Mouse (Mus musculus): ENCODE measurements around the gene Usp31.
A peak's percentile ranks its signal among the peaks of the same experiment; 100 is the strongest.

The Usp31 gene

DNA sequence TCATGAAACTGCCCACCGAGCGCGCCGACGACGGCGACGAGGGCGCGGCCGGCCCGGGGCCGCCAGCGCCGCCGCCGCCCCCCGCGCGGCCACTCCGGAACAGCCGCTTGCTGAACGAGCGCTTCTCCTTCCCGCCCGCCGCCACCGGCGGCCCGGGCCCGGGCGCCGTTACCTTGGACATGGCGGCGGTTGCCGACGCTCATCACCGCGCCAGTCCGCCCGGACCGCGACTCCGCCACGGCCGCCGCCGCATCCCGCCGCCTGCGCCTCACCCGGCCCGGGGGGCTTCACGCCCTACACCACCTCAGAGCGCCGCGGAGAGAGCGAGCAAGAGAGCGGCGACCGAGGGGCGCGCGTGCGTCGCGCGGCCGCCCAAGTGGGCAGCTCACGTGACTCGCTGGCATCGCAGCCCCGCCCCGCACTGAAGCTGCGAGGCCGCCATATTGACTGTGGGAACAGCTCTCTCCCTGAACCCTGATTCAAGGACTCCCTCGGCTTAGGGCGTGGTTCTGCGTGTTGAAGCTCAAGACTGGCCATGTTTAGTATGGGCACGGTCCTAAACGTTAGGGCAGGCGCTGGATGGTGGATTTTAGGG, at the start of gene Usp31:
TSS of gene Usp31 (minus strand) at position 181 of the 595 bp plus-strand sequence.
- DNase-seq: peak; percentile 95

DNA sequence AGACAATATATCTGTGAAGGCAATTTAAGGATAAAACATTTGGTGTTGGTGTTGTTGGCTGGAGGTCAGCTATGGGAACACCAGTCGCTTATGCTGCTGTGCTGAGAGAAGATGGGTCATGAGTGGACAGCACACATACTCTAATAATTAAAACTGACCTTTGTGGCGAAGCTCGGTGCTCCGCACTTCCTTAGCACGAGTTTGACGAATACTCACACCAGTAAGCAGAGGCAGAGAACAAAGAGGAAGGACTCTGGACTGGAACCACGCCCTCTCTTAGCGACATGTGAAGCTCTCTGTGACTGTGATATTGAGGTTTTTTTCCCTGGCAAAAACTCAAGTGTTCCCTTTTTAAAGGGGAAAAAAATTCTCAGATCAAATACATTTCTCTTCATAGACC, 47.7 kb upstream of the Usp31 start:
- no peak for DNase-seq

DNA sequence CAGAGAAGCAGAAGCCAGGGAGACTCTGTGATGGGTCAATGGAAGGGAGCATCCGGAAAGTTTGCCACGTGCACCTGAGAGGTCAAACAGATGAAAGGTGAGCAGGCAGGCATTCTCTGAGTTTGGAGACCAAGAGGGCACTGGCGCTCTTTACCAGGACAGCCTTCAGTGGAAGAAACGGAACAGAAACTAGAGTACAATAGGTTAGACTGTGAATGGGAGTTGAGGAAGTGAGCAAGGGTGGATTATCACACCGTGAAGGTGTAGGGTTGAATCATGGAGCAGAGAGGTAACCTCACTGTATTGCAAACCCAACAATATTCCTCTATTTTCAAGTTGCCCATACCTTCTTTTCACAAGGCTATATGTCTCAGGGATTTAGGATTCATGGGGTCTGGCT, 43.2 kb upstream of the Usp31 start:
- DNase-seq: no peak

DNA sequence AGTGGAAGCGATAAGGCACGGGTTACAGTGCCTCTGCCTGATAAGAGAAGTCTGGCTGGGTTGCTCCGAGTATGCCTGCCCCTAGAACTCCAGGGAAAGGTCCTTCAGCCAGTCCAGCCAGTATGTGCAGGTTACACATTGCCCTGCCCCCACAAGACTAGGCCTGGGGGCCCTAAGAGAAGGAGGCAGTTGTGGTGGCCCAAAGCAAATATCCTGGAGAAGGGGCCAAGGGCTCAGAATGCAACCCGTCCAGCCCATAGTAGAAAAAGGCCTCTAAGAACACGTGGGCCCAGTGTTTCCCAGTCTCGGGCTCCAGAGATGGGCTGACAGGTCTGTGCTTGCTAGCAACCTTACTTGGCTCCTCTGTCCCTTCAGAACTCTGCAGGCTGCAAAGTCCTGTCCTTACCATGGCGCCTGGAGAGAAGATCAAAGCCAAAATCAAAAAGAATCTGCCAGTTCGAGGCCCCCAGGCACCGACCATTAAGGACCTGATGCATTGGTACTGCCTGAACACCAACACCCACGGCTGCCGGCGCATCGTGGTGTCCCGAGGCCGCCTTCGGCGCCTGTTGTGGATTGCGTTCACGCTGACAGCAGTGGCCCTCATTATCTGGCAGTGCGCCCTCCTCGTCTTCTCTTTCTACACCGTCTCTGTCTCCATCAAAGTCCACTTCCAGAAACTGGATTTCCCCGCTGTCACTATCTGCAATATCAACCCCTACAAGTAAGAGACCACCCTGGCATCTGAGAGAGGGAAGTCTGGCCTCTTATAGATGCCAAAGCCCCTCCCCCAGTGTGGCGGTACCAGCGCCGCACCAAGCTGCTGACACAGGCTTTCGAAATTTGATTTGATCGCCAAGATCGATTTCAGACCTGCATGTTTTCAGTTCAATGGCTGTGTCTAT, 30.7 kb upstream of the Usp31 start:
- DNase-seq: no peak

DNA sequence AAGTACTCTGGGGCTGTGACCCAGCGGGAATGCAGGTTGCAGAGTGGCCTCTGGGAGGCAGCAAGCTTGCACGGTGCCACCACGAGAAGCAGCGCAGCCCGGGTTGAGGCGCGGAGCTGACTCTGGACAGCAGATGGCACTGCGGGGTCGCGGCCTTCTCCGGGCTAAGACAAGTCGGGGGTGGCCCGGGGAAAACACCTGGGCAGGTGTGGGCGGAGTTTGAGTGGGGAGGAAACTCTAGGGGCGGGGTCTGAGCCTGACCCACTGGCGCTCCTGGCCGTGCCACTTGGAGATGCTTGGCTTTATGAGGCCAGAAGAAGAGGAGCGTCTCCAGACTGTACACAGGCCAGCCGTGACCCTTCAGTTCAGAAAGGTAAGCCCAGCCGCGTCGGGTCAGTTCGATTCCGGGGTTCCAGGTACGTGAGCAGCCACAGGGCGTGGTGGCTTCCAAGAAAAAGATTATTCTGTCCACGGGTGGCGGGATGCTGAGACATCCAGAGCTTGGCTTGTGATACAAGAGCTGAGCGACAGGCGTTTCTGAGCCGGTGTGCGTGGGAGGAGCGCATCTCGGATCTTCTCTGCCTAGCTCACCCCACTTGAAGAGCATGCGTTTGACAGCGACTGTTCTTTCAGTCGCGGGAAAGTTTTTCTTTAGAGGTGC, 27.2 kb upstream of the Usp31 start, which contains the start of gene Scnn1g:
TSS of gene Scnn1g (plus strand) at position 309 of the 661 bp plus-strand sequence.
- DNase-seq: peak; percentile 80

DNA sequence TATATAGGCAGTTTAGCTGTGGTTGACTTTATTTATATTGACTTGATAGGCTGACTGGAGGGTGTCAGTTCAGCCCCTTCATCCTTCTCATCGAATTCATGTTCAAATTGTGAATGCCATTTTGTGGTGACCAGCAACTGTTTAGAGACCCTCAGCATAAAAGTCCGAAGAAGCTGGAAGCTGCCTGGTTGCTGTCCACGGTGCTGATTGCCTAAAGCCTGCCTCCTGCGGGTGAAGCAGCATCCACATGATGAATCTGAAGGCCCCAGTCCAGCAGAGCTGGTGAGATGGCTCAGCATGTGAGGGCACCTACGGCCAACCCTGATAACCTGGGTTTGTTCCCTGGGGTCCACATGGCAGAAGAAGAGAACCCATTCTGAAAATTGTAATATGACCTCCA, 23.2 kb upstream of the Usp31 start:
- DNase-seq: peak; percentile 31

DNA sequence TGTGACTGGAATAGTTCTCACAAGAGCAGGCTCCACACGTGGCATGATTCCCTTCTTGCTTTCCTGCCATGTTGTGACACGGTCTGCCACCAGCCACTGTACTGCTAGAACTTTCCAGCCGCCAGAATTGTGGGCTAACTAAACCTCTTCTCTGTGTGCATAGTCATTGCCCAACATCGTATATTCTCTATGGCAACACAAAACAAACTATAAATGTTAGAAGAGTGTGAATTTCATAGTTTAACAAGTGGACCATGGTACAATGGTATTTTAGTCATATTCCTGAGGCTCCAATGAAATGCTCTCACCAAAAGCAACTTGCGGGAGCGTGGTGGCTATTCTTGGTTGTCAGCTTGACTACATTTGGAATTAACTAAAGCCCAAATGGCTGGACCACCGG, 10.0 kb upstream of the Usp31 start:
- DNase-seq: no peak

DNA sequence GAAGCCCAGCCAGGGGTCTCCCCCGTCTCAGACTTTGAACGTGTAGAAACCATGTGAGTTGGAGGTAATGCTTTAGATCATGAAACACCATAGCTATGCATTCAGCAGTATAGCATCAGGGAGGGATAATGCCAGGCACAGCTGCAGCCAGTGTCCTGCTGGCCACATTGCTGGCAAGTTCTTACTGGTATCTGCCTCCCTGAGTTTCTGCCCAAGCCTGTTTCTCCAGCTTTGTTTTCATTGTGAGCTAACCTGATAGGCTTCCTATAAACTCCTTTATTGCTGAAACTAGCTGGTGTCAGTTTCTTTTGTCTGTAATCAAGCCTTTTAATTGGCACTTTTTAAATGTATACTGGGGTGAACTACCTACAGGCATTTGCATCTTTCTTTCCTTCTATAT, 4.1 kb upstream of the Usp31 start:
- DNase-seq: no peak

DNA sequence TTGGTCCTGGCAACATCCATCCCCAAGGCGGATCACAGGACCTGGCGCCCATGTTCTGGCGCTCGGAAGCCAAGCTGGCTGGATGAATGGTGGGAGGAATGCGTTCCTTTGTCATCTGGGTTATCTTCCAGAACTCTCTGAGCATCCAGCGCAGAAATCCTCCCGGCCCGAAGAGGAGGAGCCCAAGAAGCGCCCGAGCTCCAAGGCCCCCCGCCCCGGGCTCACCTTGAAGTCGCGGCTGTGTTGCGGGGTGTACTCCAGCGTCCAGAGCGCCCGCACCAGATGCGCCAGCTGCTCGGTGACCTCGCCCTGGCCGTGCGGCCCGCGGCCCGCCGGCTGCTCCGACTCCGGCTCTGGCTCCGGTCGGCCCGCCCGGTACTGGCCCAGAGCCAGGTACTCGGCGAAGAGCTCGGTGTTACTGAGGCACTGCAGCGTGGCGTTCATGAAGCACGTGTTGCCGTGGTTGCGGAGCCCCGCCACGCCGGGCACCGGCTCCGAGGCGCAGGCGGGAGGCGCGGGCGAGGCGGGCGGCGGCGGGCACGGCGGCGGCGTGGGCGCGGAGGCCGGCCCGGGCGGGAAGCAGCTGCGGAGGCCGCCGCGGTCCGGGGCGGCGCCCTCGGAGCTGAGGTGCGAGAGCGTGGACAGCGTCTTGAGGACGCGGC, 511 bp downstream of the Usp31 start:
- DNase-seq: peak; percentile 49

DNA sequence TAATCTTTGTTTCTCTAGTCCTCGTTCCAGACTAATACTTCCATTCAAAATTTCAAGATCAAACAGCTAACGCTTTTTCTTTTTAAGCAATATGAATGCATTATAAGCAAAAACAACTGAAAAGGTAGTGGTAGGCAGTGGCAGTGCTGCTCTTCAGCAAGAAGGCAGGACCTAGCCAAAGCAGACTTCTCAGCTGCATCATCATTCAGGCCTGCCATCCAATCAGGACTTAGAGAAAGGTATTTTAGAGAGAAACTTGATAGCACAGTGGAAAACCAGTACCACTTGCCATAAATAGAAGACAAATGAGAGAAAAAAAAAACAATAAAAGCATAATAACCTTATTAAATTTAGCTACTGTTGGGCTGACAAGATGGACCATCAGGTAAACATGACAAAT, 2.0 kb downstream of the Usp31 start:
- DNase-seq: no peak

DNA sequence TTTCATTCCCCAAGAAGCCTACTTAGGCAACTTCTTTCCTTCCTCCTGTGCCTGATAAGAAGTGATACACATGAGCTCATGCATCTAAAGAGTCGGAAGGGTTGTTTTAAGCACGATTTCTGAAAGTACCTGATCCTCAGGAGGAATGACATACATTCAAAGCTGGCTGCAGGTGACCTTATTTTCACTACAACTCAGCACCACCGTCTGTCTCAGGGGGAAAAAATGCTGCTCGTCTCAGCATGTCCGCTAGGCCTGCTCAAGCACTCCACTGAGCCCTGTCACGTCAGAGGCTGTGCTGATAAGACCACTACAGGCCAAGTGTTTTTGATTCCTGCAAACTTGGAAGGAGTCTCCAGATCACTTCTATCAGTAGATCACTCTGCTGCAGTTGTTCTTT, 5.1 kb downstream of the Usp31 start:
- no peak for DNase-seq

DNA sequence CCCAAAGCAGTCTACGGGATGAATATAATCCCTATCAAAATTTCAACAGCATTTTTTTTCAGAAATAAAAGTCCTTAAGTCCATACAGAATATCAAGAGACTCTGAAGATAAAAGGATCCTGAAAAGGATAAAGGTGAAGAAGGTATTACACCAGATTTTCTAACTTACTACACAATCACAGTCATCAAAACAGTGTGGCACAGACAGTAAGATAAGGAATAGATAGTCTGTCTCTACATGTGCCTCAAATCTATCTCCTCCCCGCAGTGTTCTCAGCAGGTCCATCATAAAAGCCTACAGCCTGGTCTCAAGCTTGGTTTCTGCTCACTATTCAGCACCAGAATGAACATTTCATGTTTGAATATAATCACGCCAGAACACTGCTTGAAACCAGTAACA, 6.6 kb downstream of the Usp31 start:
- no peak for DNase-seq

DNA sequence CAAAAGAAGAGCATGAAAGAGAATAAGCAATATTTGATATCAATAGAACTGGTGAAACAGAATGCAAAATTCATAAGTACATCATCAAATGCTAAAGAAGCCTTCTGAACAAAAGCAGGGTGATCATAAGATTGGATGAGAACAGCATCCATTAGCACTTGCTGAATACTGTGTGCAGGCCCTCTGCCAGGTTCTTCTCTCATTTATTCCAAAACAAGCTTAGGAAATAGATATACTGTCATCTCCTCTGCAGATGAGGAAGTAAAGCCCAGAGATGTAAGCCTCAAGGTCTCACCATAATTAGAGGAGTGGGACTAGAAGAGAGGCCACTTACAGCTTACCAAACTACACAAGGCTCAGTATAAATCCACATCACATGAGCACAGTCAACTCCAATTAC, 7.8 kb downstream of the Usp31 start:
- no peak for DNase-seq

DNA sequence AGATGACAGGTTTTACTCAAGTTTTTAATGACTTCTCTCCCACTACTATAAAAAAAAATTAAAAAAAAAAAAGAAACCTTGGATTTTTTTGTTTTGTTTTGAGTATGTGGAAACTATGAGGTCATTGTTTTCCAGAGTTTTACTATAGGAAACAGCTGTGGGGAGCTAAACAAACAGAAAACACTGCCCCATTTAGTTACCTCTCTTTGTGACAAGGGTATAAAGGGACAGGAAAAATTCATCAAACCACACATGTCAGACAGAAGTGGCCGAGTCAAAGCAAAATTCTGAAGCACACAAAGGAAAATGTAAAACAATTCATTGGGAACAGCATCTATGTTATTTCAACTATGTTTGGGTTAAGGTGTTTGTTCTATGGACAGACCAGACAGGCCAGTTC, 9.5 kb downstream of the Usp31 start:
- DNase-seq: no peak

DNA sequence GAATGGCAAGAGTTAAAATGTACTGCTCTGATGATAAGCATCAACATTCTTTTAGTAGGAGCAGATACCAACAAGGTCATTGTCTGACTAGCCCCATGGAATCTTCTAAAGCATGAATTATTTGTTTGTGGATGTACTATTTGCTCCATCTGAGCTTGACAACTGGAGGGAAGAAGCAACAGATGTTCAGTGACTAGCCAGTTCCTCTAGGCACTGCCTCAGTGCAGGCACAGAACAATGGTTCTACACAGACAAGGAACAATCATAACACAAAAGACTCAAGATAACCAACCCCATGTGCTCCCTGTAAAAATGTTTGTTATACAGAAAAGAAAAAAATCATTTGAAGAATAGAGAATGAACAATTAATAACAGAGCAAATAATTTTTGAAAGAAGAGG, 9.9 kb downstream of the Usp31 start:
- no peak for DNase-seq

DNA sequence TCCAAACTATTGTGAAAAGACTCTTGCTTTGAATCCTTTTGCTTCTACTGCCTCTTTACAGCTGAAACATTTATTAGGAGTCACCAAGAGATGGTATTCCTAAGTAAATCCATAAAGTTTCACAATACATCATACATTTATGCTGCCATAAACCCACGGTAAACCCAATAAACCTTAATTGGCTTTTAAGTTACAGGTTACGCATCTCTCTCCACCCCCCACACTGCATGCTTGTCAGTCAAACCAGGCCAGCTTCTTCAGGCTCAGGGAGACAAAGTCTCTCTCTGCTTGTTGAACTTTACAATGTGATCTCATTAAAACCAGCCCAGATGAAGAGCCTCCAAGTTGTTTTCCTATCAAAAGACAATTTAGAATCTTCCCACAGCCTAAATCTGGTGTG, 15.2 kb downstream of the Usp31 start:
- DNase-seq: no peak

DNA sequence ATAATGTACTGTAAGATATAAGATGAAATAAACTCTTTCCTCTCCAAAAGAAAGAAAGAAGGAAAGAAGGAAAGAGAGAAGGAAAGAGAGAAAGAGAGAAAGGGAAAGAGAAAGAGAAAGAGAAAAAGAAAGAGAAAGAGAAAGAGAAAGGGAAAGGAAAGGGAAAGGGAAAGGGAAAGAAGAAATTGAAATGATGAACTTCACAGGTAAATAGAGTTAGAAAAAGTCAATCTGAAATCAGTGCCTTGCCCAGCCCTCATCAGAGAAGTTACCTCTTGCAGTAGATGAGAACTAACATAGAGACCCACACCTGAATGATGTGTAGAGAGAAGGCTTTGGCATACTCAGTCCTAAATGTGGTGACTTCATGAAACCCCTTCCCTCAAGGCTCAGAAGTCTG, 17.7 kb downstream of the Usp31 start:
- DNase-seq: no peak

DNA sequence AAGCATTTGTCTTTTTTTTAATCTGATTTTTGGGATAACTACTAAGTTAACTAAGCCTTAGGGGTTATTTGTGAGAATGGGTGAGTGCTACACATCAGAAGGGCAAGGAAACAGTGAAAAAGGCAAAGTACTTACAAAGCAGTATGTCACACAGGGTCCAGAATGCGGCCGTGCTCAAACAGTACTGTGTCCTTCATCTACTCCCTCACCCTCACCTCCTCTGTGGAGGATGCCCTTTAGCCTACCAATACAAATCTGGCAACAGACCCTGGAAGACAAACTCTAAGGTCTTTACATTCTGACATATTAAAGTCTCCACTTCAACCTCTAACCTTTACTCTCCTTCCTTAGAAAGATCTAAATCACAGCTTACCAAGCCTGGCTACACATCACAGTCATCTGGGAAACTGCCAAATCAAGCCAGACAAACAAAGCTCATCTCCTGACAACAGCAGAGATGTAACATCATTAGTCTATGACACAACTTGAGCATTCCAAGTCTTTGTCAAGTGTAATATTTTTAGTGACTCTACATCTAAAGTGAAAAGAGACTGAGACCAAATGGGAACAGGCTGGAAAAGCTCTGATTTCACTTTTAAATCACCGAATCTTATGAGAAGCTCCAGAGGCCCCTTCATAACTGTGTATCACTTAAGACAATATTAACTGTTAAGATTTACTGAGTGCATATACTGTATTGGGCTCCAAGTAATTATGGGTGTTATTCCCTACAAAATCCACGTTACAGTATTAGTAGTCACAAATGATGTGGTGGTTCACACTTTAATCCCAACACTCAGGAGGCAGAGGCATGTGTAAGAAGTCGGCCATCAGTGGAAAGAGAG, 21.7 kb downstream of the Usp31 start:
- no peak for DNase-seq

DNA sequence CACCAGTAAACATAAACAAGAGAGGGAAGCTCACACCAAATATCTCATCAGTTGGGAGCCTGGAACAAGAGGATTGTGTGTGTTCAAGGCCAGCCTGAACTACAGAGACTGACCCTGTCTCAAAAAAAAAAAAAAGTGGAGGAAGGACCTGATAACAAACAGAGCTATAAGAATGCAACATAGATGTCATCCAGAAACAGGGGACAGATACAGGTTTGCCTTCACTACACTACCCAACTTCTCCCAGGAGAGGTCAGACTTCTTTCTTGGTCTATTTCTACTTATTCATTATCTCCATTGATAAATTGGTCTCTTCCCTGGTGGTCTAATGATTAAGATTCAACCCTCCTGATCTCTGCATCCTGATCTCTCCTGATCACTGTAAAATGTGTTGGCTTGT, 25.9 kb downstream of the Usp31 start:
- DNase-seq: no peak

DNA sequence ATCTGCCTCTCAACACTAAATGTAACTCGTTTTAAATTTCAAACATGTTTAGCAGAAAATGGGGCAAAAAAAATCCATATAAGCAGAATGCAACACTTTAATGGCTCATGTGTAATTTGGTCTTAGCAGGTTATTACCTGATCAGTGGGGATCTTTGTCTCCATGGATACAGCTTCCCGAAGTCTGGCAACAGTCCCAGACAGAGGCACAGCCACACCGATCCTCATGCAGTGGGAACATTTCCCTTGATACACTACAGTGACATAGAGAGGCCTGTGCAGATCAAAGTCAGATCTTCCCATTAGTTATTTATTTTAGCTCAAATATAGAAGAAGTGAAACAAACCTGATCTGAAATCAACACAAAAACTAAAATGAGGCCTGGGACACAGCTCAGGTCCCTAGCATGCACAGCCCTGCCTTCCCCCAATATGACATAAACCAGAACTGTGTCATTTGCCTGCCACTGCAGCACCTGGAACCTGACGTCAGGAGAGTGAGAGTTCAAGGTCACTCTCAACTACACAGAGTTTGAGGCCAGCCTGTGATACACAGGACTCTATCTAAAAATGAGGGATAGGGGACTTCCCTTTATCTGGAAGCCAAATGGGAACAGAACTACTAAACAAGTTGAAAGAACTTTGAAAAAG, 29.8 kb downstream of the Usp31 start:
- no peak for DNase-seq

DNA sequence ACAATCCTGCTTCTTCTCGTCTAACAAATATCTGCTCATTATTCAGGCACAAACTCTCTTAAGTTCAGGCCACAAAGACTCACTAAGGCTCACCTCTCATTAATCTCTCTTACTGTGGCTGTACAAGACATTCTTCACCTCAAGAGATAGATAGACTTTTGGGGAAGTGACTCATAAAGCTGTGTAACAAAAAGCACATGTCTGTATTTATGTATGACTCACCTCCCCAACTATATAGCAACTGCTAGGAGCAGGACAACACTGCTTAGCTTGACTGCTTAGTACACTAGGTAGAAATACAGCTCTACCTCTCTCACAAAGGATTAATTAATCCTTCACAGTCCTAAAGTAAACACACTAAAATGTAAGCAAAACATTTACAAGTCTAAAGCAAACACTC, 46.3 kb downstream of the Usp31 start:
- DNase-seq: no peak

DNA sequence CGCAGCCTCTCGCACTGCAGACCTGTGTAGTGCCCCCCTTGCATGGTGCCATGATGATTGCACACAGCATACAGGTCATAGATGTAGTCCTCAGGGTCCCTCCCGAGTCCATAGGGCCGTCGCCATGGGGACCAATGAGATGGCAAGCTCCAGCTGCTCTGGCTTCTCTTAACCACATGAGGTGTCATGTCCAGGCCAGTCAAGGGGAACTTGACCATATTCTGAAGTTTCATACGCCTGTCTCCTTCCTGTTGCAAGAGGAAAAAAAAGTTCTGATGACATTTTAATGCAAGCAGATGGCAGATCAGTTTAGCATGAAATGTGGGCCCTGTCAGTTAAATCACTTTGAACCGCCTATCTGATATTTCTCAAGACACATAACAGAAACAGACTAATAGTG, 48.2 kb downstream of the Usp31 start:
- DNase-seq: no peak

All from thymus, postnatal 14 days (tissue).